Mouse (Mus musculus) embryonic fibroblast, embryonic 13.5 days (primary cell): ENCODE measurements at regions not wholly inside any gene's neighbourhood (a gene's known extent, or its start where the extent isn't known, plus 50 kb on each side); places are given as distances from the start of the nearest gene placed in this dataset.

Source experiments
- CTCF ChIP-seq: IDR thresholded peaks from 2 replicates; pipeline ENCODE4 v1.5.1; 2011; ENCODE audit warnings: mild to moderate bottlenecking, control low read depth, low read length, moderate library complexity, borderline replicate concordance; ENCODE audit not compliant: insufficient read depth
- POLR2A ChIP-seq: IDR thresholded peaks from 2 replicates; pipeline ENCODE4 v1.6.1; 2011; ENCODE audit warnings: low read depth, mild to moderate bottlenecking, control low read depth, low read length, moderate library complexity

GRCm38 (mm10) chr13:114684298-114684697 is 133.7 kb upstream of the Mocs2 start:
- no peak for TF ChIP-seq POLR2A
- TF ChIP-seq CTCF: no peak
